Mouse (Mus musculus) small intestine, adult 10 weeks (tissue): ENCODE measurements around the gene Olfr933. TPM values are rescaled to one million over a fixed set of nuclear protein-coding genes. Genes with fewer than 3 reads are reported as not detected.

Experiments used
- polyA plus RNA-seq: library from polyadenylated mRNA; stranded (reverse); fragments of 350-450 nt; fragmentation: Illumina TruSeq; extraction: RNeasy Lipid Tissue Mini Kit (QIAGEN cat#74804); gene quantifications from one replicate; pipeline ENCODE4 v1.2.3, GENCODE M21; 2014; ENCODE audit warnings: low replicate concordance

The Olfr933 gene
- polyA plus RNA-seq: not detected

GRCm38 (mm10) chr9:38972013-38972412, at the start of gene Olfr933:
TSS of gene Olfr933 (plus strand) at chr9:38972313.

GRCm38 (mm10) chr9:38929509-38929908, 42.6 kb upstream of the Olfr933 start, which contains the start of gene Olfr930:
TSS of gene Olfr930 (plus strand) at chr9:38929809.

GRCm38 (mm10) chr9:38988215-38988614, 16.1 kb downstream of the Olfr933 start, which contains the start of gene Olfr934:
TSS of gene Olfr934 (minus strand) at chr9:38988315.

DNA sequence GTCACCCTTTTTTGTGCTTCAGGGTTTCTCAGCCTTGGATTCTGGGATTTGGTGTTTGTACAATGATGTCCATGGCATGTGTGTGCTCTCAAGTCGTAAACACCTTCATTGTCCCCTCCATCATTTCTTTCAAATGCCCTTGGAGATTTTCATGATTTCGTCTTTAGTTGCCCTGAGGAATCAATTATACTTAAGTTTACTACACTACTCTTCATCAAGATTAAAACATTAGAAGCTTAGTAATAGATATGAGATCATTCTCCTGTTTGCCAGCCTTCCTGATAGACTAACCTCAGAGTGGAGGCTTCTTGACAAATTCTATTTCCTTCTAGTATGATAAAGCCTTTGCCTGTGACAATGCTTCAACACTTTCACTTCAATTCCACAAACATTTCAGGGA, 27.5 kb downstream of the Olfr933 start, which contains the start of gene Olfr935:
Olfr935 (minus strand) TSS at position 101 of the 400 bp plus-strand sequence.

DNA sequence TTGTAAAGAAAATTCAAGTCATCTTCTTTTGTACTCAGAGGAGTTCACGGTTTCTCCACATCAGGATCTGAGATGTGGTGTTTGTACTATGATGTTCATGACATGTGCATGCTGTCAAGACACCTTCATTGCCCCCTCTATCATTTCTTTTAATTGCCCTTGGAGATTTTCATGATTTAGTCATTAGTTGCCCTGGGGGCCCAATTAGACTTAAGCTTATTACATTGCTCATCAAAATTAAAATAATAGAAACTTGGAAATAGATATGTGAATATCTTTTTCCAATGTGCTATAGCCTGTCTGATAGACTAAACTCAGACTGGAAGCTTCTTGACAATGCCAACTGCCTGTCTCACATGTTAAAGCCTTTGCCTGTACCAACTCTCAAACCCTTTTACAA, 51.2 kb downstream of the Olfr933 start, which contains the start of gene Olfr146:
Olfr146 (minus strand) TSS at position 101 of the 400 bp plus-strand sequence.

Other genes with a start within 250 kb of the Olfr933 start
- 0.52 TPM for gene Olfr920, start 220.0 kb upstream of the Olfr933 start, polyA plus RNA-seq
- gene Olfr921, start 199.2 kb upstream of the Olfr933 start, polyA plus RNA-seq: 0.15 TPM
- not detected for gene Olfr922, start 157.7 kb upstream of the Olfr933 start, polyA plus RNA-seq
- not detected for gene Olfr923, start 145.8 kb upstream of the Olfr933 start, polyA plus RNA-seq
- gene Olfr924, start 127.9 kb upstream of the Olfr933 start, polyA plus RNA-seq: not detected
- gene Olfr26, start 117.3 kb upstream of the Olfr933 start, polyA plus RNA-seq: not detected
- gene Olfr926, start 95.2 kb upstream of the Olfr933 start, polyA plus RNA-seq: not detected
- not detected for gene Olfr930, start 42.5 kb upstream of the Olfr933 start, polyA plus RNA-seq
- gene Olfr934, start 16.0 kb downstream of the Olfr933 start, polyA plus RNA-seq: not detected
- gene Olfr935, start 27.4 kb downstream of the Olfr933 start, polyA plus RNA-seq: not detected
- not detected for gene Olfr146, start 51.1 kb downstream of the Olfr933 start, polyA plus RNA-seq
- not detected for gene Olfr937, start 92.6 kb downstream of the Olfr933 start, polyA plus RNA-seq
- gene Olfr938, start 106.6 kb downstream of the Olfr933 start, polyA plus RNA-seq: not detected
- gene Olfr27, start 155.8 kb downstream of the Olfr933 start, polyA plus RNA-seq: not detected
- gene Olfr943, start 194.0 kb downstream of the Olfr933 start, polyA plus RNA-seq: not detected
- gene Olfr944, start 229.6 kb downstream of the Olfr933 start, polyA plus RNA-seq: not detected